Mouse (Mus musculus) MEL (cell line): ENCODE results near the gene Lgals3. TPM values are rescaled to one million over a fixed set of nuclear protein-coding genes. Genes with fewer than 3 reads are reported as not detected.
A peak's percentile ranks its signal among the peaks of the same experiment; 100 is the strongest.

Source experiments
- DNase-seq: peaks from one replicate; pipeline ENCODE4 v3.0.0; 2011; ENCODE audit warnings: low read depth, low spot score
- H3K27ac ChIP-seq: 2 replicates; pipeline ENCODE4 v1.5.1; 2012; ENCODE audit warnings: low read depth, mild to moderate bottlenecking, control low read depth, low read length, moderate library complexity; ENCODE audit not compliant: control insufficient read depth
- H3K27me3 ChIP-seq, 2 experiments: fragments of 150-350 bp in 1 of 2; sonication (generic) in 1 of 2; 2 replicates each; pipeline ENCODE4 v1.6.1; 2012; ENCODE audit warnings: low read length in 2 of 2, mild to moderate bottlenecking in 2 of 2, improper control_type of control experiment in 1 of 2, moderate library complexity in 1 of 2; ENCODE audit not compliant: insufficient read depth in 2 of 2, control insufficient read depth in 1 of 2
- H3K36me3 ChIP-seq, 2 experiments: 2 replicates each; pipeline ENCODE4 v1.6.1; 2012 to 2014; ENCODE audit warnings: low read length in 2 of 2, improper control_type of control experiment in 1 of 2, inconsistent platforms in 1 of 2, mild to moderate bottlenecking in 1 of 2; ENCODE audit not compliant: insufficient read depth in 2 of 2, control insufficient read depth in 1 of 2
- H3K4me1 ChIP-seq, 2 experiments: fragments of 150-350 bp in 1 of 2; sonication (generic) in 1 of 2; 2 replicates each; pipeline ENCODE4 v1.6.1; 2012; ENCODE audit warnings: low read length in 2 of 2, improper control_type of control experiment in 1 of 2, mild to moderate bottlenecking in 1 of 2; ENCODE audit not compliant: insufficient read depth in 2 of 2, control insufficient read depth in 1 of 2
- H3K4me3 ChIP-seq, 2 experiments: fragments of 150-350 bp in 1 of 2; sonication (generic) in 1 of 2; 2 replicates each; pipeline ENCODE4 v1.5.1; 2012; ENCODE audit warnings: low read depth in 2 of 2, low read length in 2 of 2, mild to moderate bottlenecking in 2 of 2, moderate library complexity in 2 of 2, control low read depth in 1 of 2, improper control_type of control experiment in 1 of 2; ENCODE audit not compliant: control insufficient read depth in 1 of 2, insufficient read depth in 1 of 2
- H3K79me2 ChIP-seq: 2 replicates; pipeline ENCODE4 v1.6.1; 2012; ENCODE audit warnings: mild to moderate bottlenecking, low read length, moderate library complexity; ENCODE audit not compliant: control insufficient read depth, poor library complexity, insufficient read depth
- H3K9ac ChIP-seq: 2 replicates; pipeline ENCODE4 v1.6.1; 2012; ENCODE audit warnings: low read depth, mild to moderate bottlenecking, control low read depth, low read length, moderate library complexity; ENCODE audit not compliant: control insufficient read depth, poor library complexity, severe bottlenecking
- H3K9me3 ChIP-seq: fragments of 150-350 bp; sonication (generic); replicated peaks from 2 replicates; pipeline ENCODE4 v1.6.1; 2012; ENCODE audit warnings: mild to moderate bottlenecking, low read length, improper control_type of control experiment, moderate library complexity; ENCODE audit not compliant: insufficient read depth
- CHD2 ChIP-seq: IDR thresholded peaks from 2 replicates; pipeline ENCODE4 v1.6.1; 2011; ENCODE audit warnings: low read length, improper control_type of control experiment
- E2F4 ChIP-seq: IDR thresholded peaks from 2 replicates; pipeline ENCODE4 v1.6.1; 2011; ENCODE audit warnings: low read depth, low read length, improper control_type of control experiment, borderline replicate concordance
- ELF1 ChIP-seq: IDR thresholded peaks from 2 replicates; pipeline ENCODE4 v1.6.1; 2014; ENCODE audit warnings: low read depth, mild to moderate bottlenecking, inconsistent platforms, low read length, improper control_type of control experiment, moderate library complexity
- EP300 ChIP-seq, 2 experiments: IDR thresholded peaks; 2 replicates each; pipeline ENCODE4 v1.6.1; 2011; ENCODE audit warnings: improper control_type of control experiment in 2 of 2, low read length in 2 of 2, low read depth in 1 of 2, mild to moderate bottlenecking in 1 of 2
- ETS1 ChIP-seq: IDR thresholded peaks from 2 replicates; pipeline ENCODE4 v1.6.1; 2012; ENCODE audit warnings: low read depth, mild to moderate bottlenecking, inconsistent platforms, low read length, improper control_type of control experiment, moderate library complexity
- GABPA ChIP-seq: IDR thresholded peaks from 2 replicates; pipeline ENCODE4 v1.6.1; 2012; ENCODE audit warnings: low read depth, mild to moderate bottlenecking, inconsistent platforms, low read length, improper control_type of control experiment, moderate library complexity
- GATA1 ChIP-seq: IDR thresholded peaks from 2 replicates; pipeline ENCODE4 v1.6.1; 2011; ENCODE audit warnings: low read depth, low read length, improper control_type of control experiment
- HCFC1 ChIP-seq: IDR thresholded peaks from 2 replicates; pipeline ENCODE4 v1.6.1; 2012; ENCODE audit warnings: low read depth, mild to moderate bottlenecking, inconsistent platforms, low read length, improper control_type of control experiment, moderate library complexity
- KAT2A ChIP-seq: conservative IDR thresholded peaks from 2 replicates; pipeline ENCODE4 v1.6.1; 2012; ENCODE audit warnings: low read depth, low read length, improper control_type of control experiment, inconsistent platforms
- MAFK ChIP-seq: IDR thresholded peaks from 2 replicates; pipeline ENCODE4 v1.6.1; 2011; ENCODE audit warnings: low read depth, mild to moderate bottlenecking, low read length, improper control_type of control experiment, borderline replicate concordance
- MAX ChIP-seq: IDR thresholded peaks from 2 replicates; pipeline ENCODE4 v1.6.1; 2011; ENCODE audit warnings: low read length, improper control_type of control experiment
- MXI1 ChIP-seq: IDR thresholded peaks from 2 replicates; pipeline ENCODE4 v1.6.1; 2011; ENCODE audit warnings: mild to moderate bottlenecking, low read depth, low read length, improper control_type of control experiment
- MYB ChIP-seq: IDR thresholded peaks from 2 replicates; pipeline ENCODE4 v1.6.1; 2011; ENCODE audit warnings: mild to moderate bottlenecking, low read depth, low read length, improper control_type of control experiment
- MYC ChIP-seq: IDR thresholded peaks from 2 replicates; pipeline ENCODE4 v1.6.1; 2011; ENCODE audit warnings: low read depth, mild to moderate bottlenecking, low read length, improper control_type of control experiment, moderate library complexity
- POLR2A ChIP-seq, 2 experiments: IDR thresholded peaks; 2 replicates each; pipeline ENCODE4 v1.6.1; 2011 to 2012; ENCODE audit warnings: low read length in 2 of 2, mild to moderate bottlenecking in 2 of 2, control low read depth in 1 of 2, improper control_type of control experiment in 1 of 2, low read depth in 1 of 2, moderate library complexity in 1 of 2; ENCODE audit not compliant: control insufficient read depth in 1 of 2, insufficient read depth in 1 of 2, poor library complexity in 1 of 2
- POLR2AphosphoS2 ChIP-seq: IDR thresholded peaks from 2 replicates; pipeline ENCODE4 v1.6.1; 2011; ENCODE audit warnings: low read length, improper control_type of control experiment
- POLR2AphosphoS5 ChIP-seq: IDR thresholded peaks from 2 replicates; pipeline ENCODE4 v1.6.1; 2012; ENCODE audit warnings: low read depth, borderline replicate concordance, mild to moderate bottlenecking, inconsistent platforms, low read length, moderate library complexity, mixed read lengths
- SIN3A ChIP-seq: IDR thresholded peaks from 2 replicates; pipeline ENCODE4 v1.6.1; 2012; ENCODE audit warnings: low read length, improper control_type of control experiment, inconsistent platforms
- TBP ChIP-seq: IDR thresholded peaks from 2 replicates; pipeline ENCODE4 v1.8.0; 2011; ENCODE audit warnings: low read depth, low read length, improper control_type of control experiment
- USF1 ChIP-seq: IDR thresholded peaks from 2 replicates; pipeline ENCODE4 v1.6.1; 2014; ENCODE audit warnings: low read depth, mild to moderate bottlenecking, inconsistent platforms, low read length, improper control_type of control experiment, moderate library complexity
- polyA plus RNA-seq, 2 experiments: library from polyadenylated mRNA; stranded (reverse) in 1 of 2; unstranded in 1 of 2; fragments of >175 nt in 1 of 2; fragments of >200 nt in 1 of 2; gene quantifications; 2 replicates each; pipeline versions ENCODE4 v1.2.1 to v1.2.4; 2012; ENCODE audit warnings: low replicate concordance in 2 of 2, low read depth in 1 of 2; ENCODE audit not compliant: insufficient read length in 2 of 2, insufficient read depth in 1 of 2, missing spikeins in 1 of 2
- total RNA-seq: library from RNA; depleted of rRNA; stranded (reverse); fragments of 300-350 nt; gene quantifications from 2 replicates; pipeline ENCODE4 v1.2.3, GENCODE M21; 2012

Gene Lgals3
- total and polyA plus RNA-seq, 3 experiments = 0.12 to 1.8 TPM; not detected in 1

DNA sequence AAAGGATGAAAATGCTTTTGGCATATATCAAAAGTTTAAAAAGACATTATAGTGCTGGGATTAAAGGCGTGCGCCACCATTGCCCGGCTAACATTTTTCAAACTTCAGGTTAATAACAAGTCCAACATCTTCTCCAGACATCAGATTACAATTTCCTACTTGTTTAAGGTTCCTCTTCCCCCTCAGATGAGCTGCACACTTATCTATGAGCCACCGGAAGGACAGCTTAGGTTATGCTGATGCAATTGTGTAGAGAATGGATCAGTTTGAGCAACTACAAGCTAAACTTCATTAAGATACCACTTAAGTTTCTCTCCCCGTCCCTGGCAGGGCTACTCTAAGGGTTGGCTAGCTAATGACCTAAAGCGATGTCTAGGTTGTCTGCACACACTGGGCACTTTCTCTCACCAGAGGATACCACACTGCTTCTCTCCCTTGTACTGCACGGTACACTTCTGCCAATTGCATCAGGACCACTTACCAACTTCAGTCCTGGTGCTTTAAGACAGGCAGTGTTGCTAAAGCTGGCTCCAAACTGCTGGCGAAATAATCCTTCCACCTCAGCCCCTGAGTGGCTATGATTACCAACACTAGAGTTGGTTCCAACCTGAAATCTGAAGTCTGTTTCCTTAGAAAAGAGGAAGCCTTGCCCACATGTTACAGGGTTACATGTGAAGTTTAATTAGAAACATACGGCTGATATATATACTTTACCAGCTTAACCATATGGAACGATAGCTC lies 26.0 kb downstream of the Lgals3 start:
- peak overlapping the region; percentile 49 for H3K9ac ChIP-seq
- peaks cover 15 to 24% of the 10 kb centered on the region in 2 experiments for H3K36me3 ChIP-seq
- DNase-seq = peak; percentile 49
- peaks cover 5 to 8% of the 10 kb centered on the region in 2 experiments for H3K4me1 ChIP-seq
- peak overlapping the region; percentile 85 for H3K27ac ChIP-seq
- H3K4me3 ChIP-seq = no peak overlapping the region
- no peaks in the 10 kb centered on the region for H3K79me2 ChIP-seq
- TF ChIP-seq HCFC1 (no peak), POLR2A (IDR thresholded peaks at IDR 0.05; ENCODE audit: control insufficient read depth in 1 of 2, insufficient read depth in 1 of 2, low read depth in 1 of 2, low read length in 2 of 2, poor library complexity in 1 of 2) (no peak), EP300 (IDR thresholded peaks at IDR 0.05; ENCODE audit: low read depth in 1 of 2, low read length in 2 of 2) (peak in 1 of 2 experiments; percentile 55; a peak in 2 of 4 replicates), GABPA (no peak), GATA1 (peak; percentile 50), ETS1 (peak; percentile 43; the same call in 1 of the 2 replicates), MXI1 (0 out of 2 replicates have a peak, but pooled peaks have one; percentile 28)
- H3K27me3 ChIP-seq = no peaks in the 10 kb centered on the region
- no peaks in the 10 kb centered on the region for H3K9me3 ChIP-seq

DNA sequence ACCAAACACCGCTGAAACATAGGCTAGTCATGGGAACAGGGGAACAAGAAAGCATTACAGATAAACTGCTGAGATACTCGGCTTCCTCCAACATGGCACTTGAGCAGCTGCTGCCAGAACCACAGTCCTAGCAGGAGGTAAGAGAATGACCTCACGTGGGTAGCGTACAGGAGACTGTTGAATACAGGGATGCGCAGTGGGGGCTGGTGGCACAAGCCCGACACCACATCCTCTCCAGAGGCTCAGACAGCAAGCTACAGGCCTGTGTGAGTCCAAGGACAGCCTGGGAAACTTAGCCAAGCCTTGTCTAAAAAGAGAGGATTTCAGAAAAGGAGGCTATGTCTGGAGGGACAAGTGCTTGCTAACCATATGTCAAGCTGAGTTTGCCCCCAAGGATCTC lies 27.5 kb downstream of the Lgals3 start:
- no peak overlapping the region for H3K27ac ChIP-seq
- peaks cover 15 to 16% of the 10 kb centered on the region in 2 experiments for H3K36me3 ChIP-seq
- H3K4me1 ChIP-seq = peaks cover 5 to 8% of the 10 kb centered on the region in 2 experiments
- DNase-seq = no peak
- no peaks in the 10 kb centered on the region for H3K27me3 ChIP-seq
- no peaks in the 10 kb centered on the region for H3K9me3 ChIP-seq
- H3K4me3 ChIP-seq = no peak overlapping the region
- TF ChIP-seq HCFC1 (no peak), POLR2AphosphoS5 (no peak), ETS1 (no peak), MXI1 (no peak), POLR2AphosphoS2 (no peak)
- H3K9ac ChIP-seq = no peak overlapping the region
- H3K79me2 ChIP-seq = no peaks in the 10 kb centered on the region

DNA sequence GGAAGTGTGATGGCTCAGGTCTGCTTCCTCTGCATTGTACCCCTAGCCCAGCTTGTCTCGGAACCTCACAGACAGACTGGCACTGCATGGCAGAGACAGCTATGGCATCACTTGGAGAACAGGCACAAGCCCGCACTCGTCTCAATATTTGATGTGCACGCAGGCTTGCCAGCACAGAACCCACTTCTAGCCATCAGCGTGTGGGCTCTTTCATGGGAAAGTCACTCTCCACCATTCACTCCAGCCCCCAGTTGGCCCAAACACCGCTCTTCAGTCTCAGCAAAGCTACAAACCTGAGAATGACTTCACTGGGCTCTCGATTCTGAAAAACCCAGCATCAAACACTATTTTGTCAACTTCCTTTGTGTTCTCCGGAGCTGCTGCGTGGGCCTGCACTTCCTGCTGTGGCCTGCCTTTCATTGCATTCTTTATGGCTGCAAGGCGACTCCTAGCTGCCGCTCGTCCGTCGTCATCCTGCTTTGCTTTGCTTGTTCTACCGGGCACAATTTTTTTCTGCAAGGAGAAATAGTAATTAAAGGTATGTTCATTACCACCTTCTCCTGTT lies 28.0 kb downstream of the Lgals3 start:
- no peak for DNase-seq
- peaks cover 12 to 15% of the 10 kb centered on the region in 2 experiments for H3K36me3 ChIP-seq
- no peaks in the 10 kb centered on the region for H3K79me2 ChIP-seq
- no peaks in the 10 kb centered on the region for H3K9me3 ChIP-seq
- H3K4me1 ChIP-seq = peaks cover 5 to 8% of the 10 kb centered on the region in 2 experiments
- TF ChIP-seq TBP = no peak
- no peak for TF ChIP-seq EP300 (IDR thresholded peaks at IDR 0.05; ENCODE audit: low read depth in 1 of 2, low read length in 2 of 2)
- TF ChIP-seq SIN3A = no peak
- TF ChIP-seq ELF1 = no peak
- TF ChIP-seq USF1 = no peak
- no peak for TF ChIP-seq MAFK
- TF ChIP-seq E2F4 = no peak
- TF ChIP-seq MYC = no peak
- TF ChIP-seq CHD2 = no peak
- no peak for TF ChIP-seq KAT2A
- no peak for TF ChIP-seq MYB
- no peak for TF ChIP-seq MAX
- H3K27ac ChIP-seq = no peak overlapping the region
- H3K9ac ChIP-seq = no peak overlapping the region
- no peaks in the 10 kb centered on the region for H3K27me3 ChIP-seq
- no peak overlapping the region for H3K4me3 ChIP-seq
